Mouse (Mus musculus) lung, postnatal 0 days (tissue): ENCODE data around the gene Mrm3. TPM values are rescaled to one million over a fixed set of nuclear protein-coding genes. Genes with fewer than 3 reads are reported as not detected.
A peak's percentile ranks its signal among the peaks of the same experiment; 100 is the strongest.

Experiments
- ATAC-seq: fragments of 200-750 bp; cut with Nextera tagmentation; 2 replicates; pipeline ENCODE4 v1.8.0; 2017; ENCODE audit warnings: moderate library complexity
- DNase-seq: peaks from one replicate; pipeline ENCODE4 v3.0.0-alpha.2; 2016; ENCODE audit warnings: low spot score
- H3K27ac ChIP-seq: fragments of 300-500 bp; sonication (generic); 2 replicates; pipeline ENCODE4 v1.5.1; 2014; ENCODE audit warnings: antibody characterized with exemption, mild to moderate bottlenecking, low read length, mixed read lengths
- H3K27me3 ChIP-seq: fragments of 300-500 bp; sonication (generic); replicated peaks from 2 replicates; pipeline ENCODE4 v1.6.1; 2014; ENCODE audit warnings: low read length, mixed read lengths; ENCODE audit not compliant: insufficient read depth
- H3K36me3 ChIP-seq: fragments of 300-500 bp; sonication (generic); 2 replicates; pipeline ENCODE4 v1.6.1; 2014; ENCODE audit warnings: low read length, mixed read lengths; ENCODE audit not compliant: insufficient read depth
- H3K4me1 ChIP-seq: fragments of 300-500 bp; sonication (generic); 2 replicates; pipeline ENCODE4 v1.6.1; 2014; ENCODE audit warnings: antibody characterized with exemption, low read depth, low read length, mixed read lengths; ENCODE audit not compliant: insufficient read depth
- H3K4me2 ChIP-seq: fragments of 300-500 bp; sonication (generic); replicated peaks from 2 replicates; pipeline ENCODE4 v1.6.1; 2014; ENCODE audit warnings: low read depth, mild to moderate bottlenecking, low read length, moderate library complexity, mixed read lengths
- H3K4me3 ChIP-seq: fragments of 300-500 bp; sonication (generic); 2 replicates; pipeline ENCODE4 v1.5.1; 2014; ENCODE audit warnings: low read depth, low read length
- H3K9ac ChIP-seq: fragments of 300-500 bp; sonication (generic); replicated peaks from 2 replicates; pipeline ENCODE4 v1.6.1; 2014; ENCODE audit warnings: low read depth, mild to moderate bottlenecking
- H3K9me3 ChIP-seq: fragments of 300-500 bp; sonication (generic); 2 replicates; pipeline ENCODE4 v1.6.1; 2016; ENCODE audit warnings: low read length, mixed read lengths
- CTCF ChIP-seq: IDR thresholded peaks from 2 replicates; pipeline ENCODE4 v1.5.1; 2016; ENCODE audit warnings: antibody characterized with exemption, mild to moderate bottlenecking
- EP300 ChIP-seq: IDR thresholded peaks from 2 replicates; pipeline ENCODE4 v1.6.1; 2016; ENCODE audit warnings: antibody characterized with exemption, mild to moderate bottlenecking, control low read depth
- WGBS: fragments of 180-500 bp; shearing (Covaris S2); extraction: QIAGEN DNeasy Blood & Tissue Kit; methylation state at CpG from one replicate; pipeline ENCODE4 v1.1.7; 2014; 5-methylcytosine and 5-hydroxymethylcytosine counted together
- polyA plus RNA-seq: library from polyadenylated mRNA; unstranded; fragments of >200 nt; fragmentation: Nextera tagmentation; extraction: Ambion mirVana; gene quantifications from 2 replicates; pipeline ENCODE4 v1.2.1, GENCODE M21; 2015

Gene Mrm3
- polyA plus RNA-seq, 1 experiment from 2014 or later: 7.7 TPM

DNA sequence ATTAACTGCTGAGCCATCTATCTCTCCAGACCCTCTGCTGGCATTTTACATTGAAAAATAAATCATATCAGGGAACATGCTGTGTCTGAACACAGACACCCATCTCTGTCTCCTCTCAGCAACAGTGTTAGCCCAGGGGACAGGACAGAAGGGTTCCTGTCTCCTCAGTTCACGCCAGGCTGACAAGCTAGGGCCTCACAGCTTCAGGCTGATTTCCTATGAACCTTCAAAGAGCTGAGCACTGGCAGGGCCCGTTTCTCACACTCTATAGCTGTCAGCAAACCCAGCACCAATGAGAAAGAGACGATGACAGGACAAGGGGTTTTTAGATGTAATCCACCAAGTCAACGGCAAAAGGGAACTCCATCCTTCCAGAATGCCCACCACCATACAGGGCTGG, 48.4 kb downstream of the Mrm3 start:
- Histone ChIP-seq H3K4me3 (no peak overlapping the region), H3K36me3 (no peaks in the 10 kb centered on the region), H3K27ac (peak overlapping the region; percentile 65), H3K9ac (no peak overlapping the region), H3K4me1 (peaks cover 8% of the 10 kb centered on the region; the same call in 1 of the 2 replicates), H3K27me3 (no peaks in the 10 kb centered on the region), H3K9me3 (no peaks in the 10 kb centered on the region), H3K4me2 (peak overlapping the region; percentile 46)
- TF ChIP-seq EP300: no peak
- no peak for TF ChIP-seq CTCF
- ATAC-seq (peak; percentile 48), DNase-seq (no peak)
- WGBS: 52% methylated on average over 4 of the region's 4 CpGs

DNA sequence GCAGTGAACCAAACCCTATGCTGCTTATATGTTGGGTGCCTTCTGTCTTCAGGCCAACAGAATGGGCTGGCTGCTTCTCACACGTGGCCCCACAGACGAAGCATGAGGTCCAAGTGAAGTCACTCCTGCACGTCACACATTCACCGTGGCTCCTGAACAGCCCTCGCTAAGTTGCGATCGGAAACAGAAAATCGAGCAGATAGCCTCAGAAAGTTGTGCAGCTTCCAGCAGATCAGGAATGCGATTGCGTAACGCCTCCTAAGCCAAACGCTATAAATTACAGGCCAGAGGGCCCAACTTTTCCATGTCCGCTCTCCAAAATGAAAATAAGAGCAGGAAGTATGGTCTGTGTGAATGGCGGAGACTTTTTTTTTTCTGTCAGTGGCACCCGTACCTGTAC, 48.9 kb downstream of the Mrm3 start:
- Histone ChIP-seq H3K9ac (no peak overlapping the region), H3K4me2 (peak overlapping the region; percentile 46), H3K9me3 (no peaks in the 10 kb centered on the region), H3K27ac (peak overlapping the region; percentile 65), H3K27me3 (no peaks in the 10 kb centered on the region), H3K4me3 (0 out of 2 replicates have a peak overlapping the region, but pooled peaks have one; percentile 8), H3K4me1 (peaks cover 8% of the 10 kb centered on the region; the same call in 1 of the 2 replicates), H3K36me3 (no peaks in the 10 kb centered on the region)
- WGBS: 11% methylated on average over 15 of the region's 15 CpGs
- DNase-seq (peak; percentile 90), ATAC-seq (peak; percentile 42)
- TF ChIP-seq CTCF (no peak), EP300 (no peak; the same call in 1 of the 2 replicates)

DNA sequence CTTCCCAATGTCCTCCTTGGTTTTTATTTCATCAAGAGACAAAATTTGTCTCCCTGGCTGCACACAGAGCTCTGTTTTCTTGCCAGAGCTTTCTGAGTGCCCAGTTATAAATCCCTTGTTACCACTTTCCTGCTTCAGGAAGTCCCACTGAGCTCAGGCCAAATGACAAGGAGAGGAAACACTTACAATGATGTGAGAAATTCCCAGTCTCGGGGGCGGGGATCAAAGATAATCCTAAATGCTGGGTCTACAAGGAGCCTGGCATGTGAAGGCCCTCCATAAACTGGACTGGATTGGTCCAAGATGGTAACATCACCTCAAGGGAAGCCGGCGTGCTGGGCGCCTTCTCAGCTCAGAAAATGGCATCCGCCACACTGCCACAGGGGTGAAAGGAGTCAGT, 49.3 kb downstream of the Mrm3 start:
- H3K4me2 ChIP-seq: peak overlapping the region; percentile 46
- H3K4me3 ChIP-seq: 0 out of 2 replicates have a peak overlapping the region, but pooled peaks have one; percentile 8
- no peak overlapping the region for H3K9ac ChIP-seq
- WGBS: 48% methylated on average over 6 of the region's 6 CpGs
- TF ChIP-seq EP300: peak; percentile 44; the same call in 1 of the 2 replicates
- TF ChIP-seq CTCF: no peak
- peaks cover 8% of the 10 kb centered on the region; the same call in 1 of the 2 replicates for H3K4me1 ChIP-seq
- H3K27ac ChIP-seq: peak overlapping the region; percentile 65
- peak; percentile 52 for ATAC-seq
- no peaks in the 10 kb centered on the region for H3K9me3 ChIP-seq
- no peaks in the 10 kb centered on the region for H3K36me3 ChIP-seq
- DNase-seq: peak; percentile 47
- no peaks in the 10 kb centered on the region for H3K27me3 ChIP-seq

DNA sequence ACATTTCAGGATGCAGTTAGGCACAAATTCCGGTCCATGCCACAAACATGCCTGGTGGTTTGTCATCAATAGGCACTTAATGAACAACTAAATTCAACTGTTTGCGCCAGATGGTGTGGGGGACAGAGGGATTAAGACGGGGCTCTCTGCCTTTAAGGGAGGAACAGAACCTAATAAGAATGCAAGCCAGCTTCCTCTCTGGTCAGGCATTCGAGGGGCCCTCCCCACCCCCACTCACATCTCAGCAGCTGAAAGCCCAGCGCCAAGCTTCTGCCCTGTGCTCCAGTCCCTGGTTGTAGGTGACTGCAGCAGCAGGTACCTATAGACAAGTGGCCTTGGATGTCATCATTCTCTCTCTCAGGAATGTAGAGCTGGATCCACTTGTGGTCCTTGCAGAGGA, 50.6 kb downstream of the Mrm3 start:
- ATAC-seq (no peak), DNase-seq (no peak)
- H3K4me1 ChIP-seq: peaks cover 8% of the 10 kb centered on the region; the same call in 1 of the 2 replicates
- no peak overlapping the region for H3K4me3 ChIP-seq
- TF ChIP-seq EP300: no peak
- TF ChIP-seq CTCF: no peak
- H3K4me2 ChIP-seq: no peak overlapping the region
- no peaks in the 10 kb centered on the region for H3K36me3 ChIP-seq
- no peak overlapping the region for H3K9ac ChIP-seq
- 65% methylated on average over 5 of the region's 5 CpGs for WGBS
- no peaks in the 10 kb centered on the region for H3K9me3 ChIP-seq
- no peak overlapping the region for H3K27ac ChIP-seq
- H3K27me3 ChIP-seq: no peaks in the 10 kb centered on the region

DNA sequence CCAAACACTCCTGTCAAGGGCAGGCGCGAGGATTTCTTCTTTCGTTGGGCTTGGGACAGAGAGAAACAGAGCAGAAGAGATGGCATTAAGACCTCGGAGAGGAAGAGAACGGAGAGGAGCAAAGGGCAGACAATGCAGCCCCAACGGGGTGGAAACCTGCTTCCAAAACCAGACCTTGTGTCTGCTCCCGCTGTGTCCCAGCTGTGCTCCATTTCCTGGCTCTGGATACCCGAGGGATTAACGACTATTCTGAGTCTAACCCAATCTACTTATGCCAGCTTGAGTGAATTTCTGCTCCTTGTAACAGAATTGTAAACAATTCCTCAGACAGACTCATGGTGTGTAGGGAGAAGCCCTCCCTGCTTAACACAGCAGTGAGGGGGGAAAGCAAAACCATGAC, 51.3 kb downstream of the Mrm3 start:
- Histone ChIP-seq H3K9me3 (no peaks in the 10 kb centered on the region), H3K4me2 (no peak overlapping the region), H3K4me1 (peaks cover 8% of the 10 kb centered on the region; the same call in 1 of the 2 replicates), H3K36me3 (no peaks in the 10 kb centered on the region), H3K9ac (no peak overlapping the region), H3K4me3 (no peak overlapping the region), H3K27me3 (no peaks in the 10 kb centered on the region), H3K27ac (no peak overlapping the region)
- DNase-seq (no peak), ATAC-seq (no peak)
- no peak for TF ChIP-seq CTCF
- no peak for TF ChIP-seq EP300
- 36% methylated on average over 9 of the region's 9 CpGs for WGBS

DNA sequence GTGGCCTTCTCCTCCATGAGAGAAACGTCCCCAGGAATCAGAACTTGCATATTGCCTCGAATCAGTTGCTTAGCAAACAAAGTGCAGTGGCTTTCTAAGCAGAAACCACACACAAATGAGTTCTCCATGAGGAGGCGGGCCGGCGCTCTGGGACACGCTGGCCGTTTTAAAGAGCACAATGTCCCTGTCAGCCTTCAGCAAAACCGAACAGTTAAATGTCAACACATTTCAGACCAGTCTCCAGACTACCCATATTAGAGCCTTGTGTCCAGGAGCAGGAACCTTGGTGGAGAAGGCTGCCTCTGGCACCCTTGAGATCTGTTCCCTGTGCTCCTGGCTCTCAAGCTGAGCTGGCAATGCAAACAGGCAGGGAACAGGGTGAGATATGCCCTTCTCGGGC, 53.7 kb downstream of the Mrm3 start:
- no peak overlapping the region for H3K4me2 ChIP-seq
- H3K27ac ChIP-seq: no peak overlapping the region
- WGBS: 54% methylated on average over 9 of the region's 9 CpGs
- no peak for ATAC-seq
- H3K4me1 ChIP-seq: peaks cover 8% of the 10 kb centered on the region; the same call in 1 of the 2 replicates
- H3K9ac ChIP-seq: no peak overlapping the region
- no peak for TF ChIP-seq CTCF
- no peak for TF ChIP-seq EP300
- no peak overlapping the region for H3K4me3 ChIP-seq
- no peak for DNase-seq
- H3K36me3 ChIP-seq: no peaks in the 10 kb centered on the region
- H3K27me3 ChIP-seq: no peaks in the 10 kb centered on the region
- no peaks in the 10 kb centered on the region for H3K9me3 ChIP-seq
